Mouse (Mus musculus) lung, postnatal 4 days (tissue): ENCODE data around the gene B4galnt2.
"Not testable (repeated sequence)": the region's sequence is repeated elsewhere in the genome, so short reads cannot be mapped to it uniquely, and the experiment has no call there.

Experiments
- DNase-seq, 2 experiments: peaks; one replicate each; pipeline ENCODE4 v3.0.0; 2021

B4galnt2 gene

GRCm38 (mm10) chr11:95896446-95897179, 18.1 kb downstream of the B4galnt2 start:
- no peak for DNase-seq

DNA sequence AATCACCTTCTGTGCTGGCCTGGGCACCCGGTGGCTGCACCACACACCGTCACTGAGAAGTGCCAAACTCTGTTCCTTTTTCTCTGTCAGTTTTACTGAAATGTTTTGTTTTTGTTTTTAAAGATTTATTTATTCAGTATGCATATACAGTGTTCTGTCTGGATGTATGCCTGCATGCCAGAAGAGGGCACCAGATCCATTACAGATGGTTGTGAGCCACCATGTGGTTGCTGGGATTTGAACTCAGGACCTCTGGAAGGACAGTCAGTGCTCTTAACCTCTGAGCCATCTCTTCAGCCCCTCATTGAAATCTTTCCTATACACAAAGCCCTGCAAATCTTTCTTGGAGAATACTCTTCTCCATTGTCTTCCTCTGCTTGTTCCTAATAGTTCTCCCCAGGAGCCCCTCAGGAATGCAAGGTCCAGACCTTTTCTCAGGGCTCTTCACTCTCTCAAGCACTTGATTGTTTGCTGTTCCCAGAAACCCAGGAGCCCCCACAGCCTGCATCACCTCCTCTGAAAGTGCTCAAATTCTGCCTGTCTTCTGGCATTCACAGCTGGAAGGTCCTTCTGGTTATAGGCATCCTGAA, 24.1 kb downstream of the B4galnt2 start:
- DNase-seq: no peak

DNA sequence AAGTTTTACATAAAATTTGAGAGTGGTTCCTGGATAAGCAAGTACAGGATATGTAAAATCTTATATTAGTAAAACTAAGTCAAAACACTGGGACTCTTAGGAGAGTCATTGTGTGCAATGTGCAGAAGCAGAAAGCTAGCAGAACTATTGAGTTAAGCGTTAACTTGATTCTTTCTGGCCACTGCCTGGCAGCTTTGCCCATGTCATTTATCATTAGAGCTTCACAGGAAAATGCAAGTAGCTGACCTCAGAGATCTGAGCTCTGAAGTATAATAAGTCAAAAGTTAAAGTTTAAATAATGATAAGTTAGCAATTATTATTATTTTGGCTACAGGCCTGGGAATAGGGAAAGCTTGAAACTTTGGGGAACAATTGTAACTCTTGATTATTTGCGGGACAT, 34.8 kb downstream of the B4galnt2 start:
- not testable (repeated sequence) for DNase-seq

GRCm38 (mm10) chr11:95876296-95876695, 38.4 kb downstream of the B4galnt2 start:
- peak; percentile 51 to 71 for DNase-seq

DNA sequence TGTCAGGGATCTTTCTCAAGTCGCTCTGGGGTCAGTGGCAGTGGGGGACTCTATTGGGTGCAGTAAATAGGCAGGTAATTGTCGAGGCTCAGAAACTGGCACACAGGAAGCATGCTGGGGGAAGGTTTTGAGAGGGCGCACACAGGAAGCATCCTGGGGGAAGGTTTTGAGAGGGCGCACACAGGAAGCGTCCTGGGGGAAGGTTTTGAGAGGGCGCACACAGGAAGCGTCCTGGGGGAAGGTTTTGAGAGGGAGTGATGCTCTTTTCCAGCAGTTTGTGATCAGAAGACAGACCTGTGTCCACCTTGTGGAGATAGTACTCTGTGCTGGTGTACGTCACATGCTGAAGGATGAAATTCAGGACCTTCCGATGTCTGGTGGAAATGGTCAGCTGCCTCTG, 38.9 kb downstream of the B4galnt2 start:
- DNase-seq: no peak

- no peak for DNase-seq
Measured at GRCm38 (mm10) chr11:95869918-95870470, 44.7 kb downstream of the B4galnt2 start.

DNA sequence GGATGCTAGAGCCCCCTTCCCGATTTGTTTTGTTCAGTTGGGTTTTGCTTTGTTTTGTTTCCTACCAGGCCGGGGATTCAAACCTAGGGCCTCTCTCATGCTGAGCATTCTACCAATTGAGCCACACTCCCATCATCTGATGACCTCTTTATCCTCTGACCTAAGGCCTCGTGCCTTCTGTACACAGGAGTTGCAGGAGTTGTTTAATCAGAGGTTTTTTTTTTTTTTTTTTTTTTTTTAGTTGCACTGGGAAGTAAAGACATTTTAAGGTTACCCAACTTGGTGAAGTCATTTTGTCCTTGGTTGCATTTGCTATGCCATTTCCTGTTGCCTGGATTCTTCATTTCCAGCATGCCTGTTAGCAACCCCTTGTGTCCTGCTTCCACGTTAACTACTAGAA, 45.2 kb downstream of the B4galnt2 start:
- no peak for DNase-seq

- DNase-seq: no peak
Measured at GRCm38 (mm10) chr11:95861397-95861796, 53.3 kb downstream of the B4galnt2 start.

DNA sequence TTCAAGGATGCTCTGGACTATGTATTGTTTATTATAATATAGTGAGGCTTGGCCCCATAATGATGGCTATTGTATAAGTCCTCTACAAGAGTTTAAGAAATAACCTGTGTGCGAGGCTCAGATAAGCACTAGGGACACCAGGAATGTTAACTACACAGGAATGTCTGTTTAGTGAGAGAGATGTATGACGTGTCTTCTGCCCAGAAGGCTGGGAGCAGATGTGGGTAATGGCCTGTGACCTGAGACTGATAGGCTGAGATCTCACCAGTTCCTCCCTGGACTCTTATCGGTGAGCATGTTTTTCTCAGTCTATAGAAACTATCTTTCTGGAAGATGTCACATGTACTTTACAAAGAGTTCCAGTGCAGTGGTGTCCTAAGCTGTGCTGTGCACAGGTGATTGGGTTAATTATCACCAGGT, 54.6 kb downstream of the B4galnt2 start:
- no peak for DNase-seq

- no peak for DNase-seq
Measured at GRCm38 (mm10) chr11:95859468-95859855, 55.2 kb downstream of the B4galnt2 start.

DNA sequence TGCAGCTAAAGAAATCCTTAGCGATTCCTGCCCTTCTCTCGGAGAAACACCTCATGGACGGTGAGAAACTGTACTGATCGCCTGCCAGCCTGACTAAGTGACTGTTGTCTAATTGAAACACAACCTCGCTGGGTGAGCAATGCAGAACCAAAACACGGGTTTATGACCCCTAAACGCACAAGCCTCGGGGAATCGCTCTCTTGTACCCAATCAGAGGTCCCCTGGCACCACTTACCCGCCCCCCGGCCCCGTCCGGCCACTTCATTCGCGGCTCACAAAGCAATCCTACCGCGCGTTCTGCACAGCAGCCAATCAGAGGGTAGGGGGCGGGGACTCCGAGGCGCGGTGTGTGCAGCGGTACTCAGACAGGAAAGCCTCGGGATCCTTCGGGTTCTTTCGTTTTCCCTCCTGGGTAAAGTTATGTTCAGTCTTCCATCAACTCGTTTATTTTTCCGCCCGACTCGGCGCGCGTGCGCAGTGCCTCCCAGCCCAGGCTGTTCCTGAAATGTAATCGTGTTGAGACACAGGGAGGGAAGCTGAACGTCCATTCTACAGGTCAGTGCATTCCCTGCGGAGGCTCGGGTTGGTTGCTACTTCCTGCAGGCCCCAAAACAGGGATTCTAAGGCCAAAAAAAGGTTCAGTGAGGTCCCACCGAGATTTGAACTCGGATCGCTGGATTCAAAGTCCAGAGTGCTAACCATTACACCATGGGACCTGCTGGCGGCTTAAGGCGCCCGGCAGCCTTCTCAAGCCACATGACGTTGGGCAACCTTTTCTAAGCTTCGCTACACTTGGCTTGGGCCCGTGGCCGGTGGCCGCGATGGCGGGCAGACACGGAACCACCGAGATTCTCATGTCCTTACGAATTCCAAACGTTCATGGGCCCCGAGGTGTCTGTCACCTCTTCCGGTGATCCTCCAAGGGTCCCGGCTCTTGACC, 55.9 kb downstream of the B4galnt2 start:
- DNase-seq: peak; percentile 98 to 99

DNA sequence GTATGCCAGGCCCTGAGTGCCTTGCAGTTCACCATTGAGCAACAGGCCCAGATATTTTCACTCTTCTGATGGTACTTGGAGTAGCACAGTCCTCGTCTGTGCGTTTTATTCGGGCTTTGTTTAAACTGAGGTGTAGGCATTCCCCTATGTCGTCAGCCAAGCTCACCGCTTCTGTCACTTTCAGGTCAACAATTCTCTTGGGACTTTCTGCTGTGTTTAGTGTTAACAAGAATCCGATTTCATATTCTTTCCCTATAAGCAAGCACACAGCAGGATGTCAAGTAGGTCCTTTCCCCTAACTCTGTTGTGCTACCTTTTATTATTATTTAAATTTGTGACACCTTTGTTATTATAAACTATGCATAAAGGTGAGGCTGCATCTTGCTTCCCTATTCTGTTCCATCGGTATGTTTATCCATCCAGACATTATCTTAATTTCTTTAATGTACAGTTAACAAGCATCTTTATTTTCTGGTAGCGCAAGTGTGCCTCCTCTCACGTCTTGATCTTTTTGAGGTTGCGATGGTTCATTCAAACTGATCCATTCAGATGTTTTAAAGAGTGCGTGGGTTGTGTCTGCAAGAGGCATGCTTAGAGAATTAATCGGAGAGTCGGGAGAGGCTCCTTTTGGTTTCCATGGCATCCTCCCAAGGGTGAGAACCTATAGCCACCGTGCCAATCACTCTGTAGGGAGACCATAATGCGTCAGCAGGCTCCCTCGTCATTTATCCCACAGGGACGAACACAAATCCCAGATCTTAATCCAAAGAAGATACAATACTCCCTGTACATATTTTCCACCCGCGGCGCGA, 56.8 kb downstream of the B4galnt2 start:
- DNase-seq: no peak

DNA sequence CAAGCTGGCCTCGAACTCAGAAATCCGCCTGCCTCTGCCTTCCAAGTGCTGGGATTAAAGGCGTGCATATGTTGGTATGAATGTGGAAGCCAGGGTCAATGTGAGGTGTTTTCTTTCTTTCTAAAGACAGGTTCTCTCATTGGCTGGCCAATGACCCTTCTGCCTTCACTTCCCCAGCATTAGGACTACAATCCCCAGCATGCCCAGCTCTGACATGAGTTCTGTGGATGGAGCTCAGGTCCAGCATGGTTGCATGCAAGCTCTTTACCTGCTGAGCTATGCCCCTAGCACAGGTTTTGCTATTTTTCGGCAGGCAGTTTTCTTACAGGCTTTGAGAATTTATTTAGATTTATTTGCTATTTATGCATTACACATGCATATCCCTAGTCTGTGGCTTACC, 57.4 kb downstream of the B4galnt2 start:
- no peak for DNase-seq

DNA sequence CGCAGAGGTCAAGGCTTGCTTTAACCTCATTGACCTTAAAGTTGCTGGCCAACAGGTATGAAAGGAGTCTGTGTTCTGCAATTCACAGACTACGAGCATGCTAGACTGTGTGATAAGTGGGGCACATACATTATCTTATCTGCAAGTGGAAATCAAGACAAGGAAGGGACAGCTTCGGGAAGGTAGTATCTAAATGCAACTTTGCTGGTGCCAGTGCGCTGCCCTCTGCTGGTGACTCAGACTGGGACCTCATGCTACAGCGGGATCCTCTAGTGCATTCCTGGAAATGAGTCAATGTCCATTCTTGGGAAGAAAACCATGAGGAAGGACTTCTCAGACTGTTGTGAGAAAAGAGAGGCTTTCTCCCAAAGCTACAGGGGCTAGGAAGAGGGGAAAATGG, 61.0 kb downstream of the B4galnt2 start:
- DNase-seq: peak; percentile 77 to 81

- no peak for DNase-seq
Measured at GRCm38 (mm10) chr11:95850898-95851297, 63.8 kb downstream of the B4galnt2 start.

DNA sequence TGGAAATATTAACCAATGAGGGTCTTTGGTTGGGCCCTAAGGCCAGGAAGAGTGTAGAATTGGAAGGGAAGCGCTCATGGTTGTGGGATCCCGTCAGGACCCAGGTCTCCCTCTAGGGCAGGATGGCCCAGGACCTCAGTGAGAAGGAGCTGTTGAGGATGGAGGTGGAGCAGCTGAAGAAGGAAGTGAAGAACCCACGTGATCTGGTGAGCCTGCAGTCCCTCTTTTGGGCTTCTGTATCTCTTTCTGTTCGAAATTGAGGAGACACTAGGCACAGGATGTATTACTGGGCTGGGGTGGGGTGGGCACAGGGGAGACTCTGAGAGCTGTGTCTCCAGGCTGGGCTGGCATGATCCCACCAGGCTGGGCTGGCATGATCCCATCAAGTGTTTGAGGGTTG, 69.8 kb downstream of the B4galnt2 start:
- DNase-seq: no peak

DNA sequence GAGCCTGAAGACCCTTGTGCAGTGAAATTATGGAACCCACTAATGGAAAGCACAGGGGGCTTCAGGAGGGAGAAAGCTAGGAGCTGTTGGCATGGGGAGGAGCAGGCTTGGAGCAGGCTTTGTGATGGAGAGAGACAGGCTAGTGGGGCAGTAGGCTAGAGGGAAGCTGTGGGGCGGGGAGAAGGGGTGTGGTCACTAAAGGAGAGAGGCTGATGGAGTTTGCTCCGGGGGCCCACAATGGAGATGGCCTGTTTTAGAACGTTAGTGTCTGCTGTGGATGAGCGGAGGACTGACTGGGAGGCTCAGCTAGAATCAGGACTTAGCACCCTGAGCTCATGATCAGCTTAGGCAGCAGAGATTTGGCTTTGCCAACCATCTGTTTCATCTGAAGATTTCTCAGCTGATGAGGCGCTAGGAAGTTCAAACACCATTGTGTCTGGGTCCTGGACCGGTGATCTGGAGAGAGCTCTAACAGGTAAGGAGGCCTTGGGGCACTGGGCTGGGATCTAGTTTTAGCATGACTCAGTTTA, 71.2 kb downstream of the B4galnt2 start:
- DNase-seq: peak in 1 of 2 experiments; percentile 50

DNA sequence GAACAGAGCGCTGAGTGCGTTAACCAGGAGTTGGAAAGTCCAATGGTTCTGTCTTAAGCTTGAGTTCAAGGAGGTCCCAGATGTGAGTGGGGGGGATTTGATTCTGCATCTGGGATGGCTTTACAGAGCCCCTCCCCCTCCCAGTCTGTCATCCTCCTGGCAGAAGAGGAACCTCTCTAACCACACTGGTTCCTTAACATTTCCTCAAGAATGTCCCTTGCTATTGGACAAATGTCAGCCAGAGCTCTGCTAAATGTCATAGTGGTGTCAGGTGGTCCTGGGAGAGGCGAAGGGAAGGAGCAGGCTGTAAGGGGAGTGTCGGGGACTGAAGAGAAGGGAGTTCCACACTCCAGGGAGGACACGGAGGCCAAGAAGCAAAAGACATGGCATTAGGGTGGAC, 71.7 kb downstream of the B4galnt2 start:
- peak in 1 of 2 experiments; percentile 46 for DNase-seq

- DNase-seq: peak; percentile 69 to 77
Measured at GRCm38 (mm10) chr11:95842074-95842681, 72.5 kb downstream of the B4galnt2 start, which contains the start of gene Abi3. TSS of gene Abi3 (minus strand) at chr11:95842476.

GRCm38 (mm10) chr11:95841498-95841830, 73.2 kb downstream of the B4galnt2 start:
- no peak for DNase-seq

DNA sequence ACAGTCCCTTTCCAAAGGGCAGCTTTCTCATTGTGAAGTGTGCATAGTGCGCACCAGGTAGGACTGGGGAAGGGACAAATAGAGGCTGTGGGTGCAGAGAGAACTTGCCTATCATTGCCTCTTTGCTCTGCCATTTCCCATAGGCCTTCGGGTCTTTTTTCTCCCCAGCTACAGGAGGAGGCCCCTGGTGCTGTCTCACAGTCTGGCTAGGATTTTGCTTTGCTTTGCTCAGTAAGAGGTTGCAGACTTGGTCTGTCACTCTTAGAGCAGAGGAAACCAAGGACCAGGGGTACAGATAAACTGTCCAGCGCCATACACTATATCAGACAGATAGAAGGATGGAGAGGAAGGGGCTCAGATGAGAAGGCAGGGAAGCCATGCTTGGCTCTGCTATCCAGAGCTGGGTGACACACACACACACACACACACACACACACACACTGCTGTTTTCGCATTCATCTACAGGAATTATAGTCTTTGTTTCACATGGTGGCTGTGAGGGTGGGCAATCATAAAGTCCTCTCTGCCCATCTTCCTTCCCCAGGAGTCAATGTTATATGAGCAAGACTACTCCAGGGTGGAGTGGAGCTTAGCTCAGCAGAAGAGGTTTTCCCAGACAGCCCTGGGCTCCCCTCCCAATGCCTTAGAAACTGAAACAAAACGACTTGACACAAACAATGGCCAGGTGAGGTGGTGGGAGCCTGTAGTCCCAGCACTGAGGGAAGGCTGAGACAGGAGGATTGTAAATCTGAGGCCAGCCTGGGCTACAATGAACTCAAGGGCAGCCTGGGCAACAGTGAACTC, 73.8 kb downstream of the B4galnt2 start:
- DNase-seq: no peak
